Mouse (Mus musculus) lung, embryonic 14.5 days (tissue): ENCODE measurements around the gene Rab30. TPM values are rescaled to one million over a fixed set of nuclear protein-coding genes. Genes with fewer than 3 reads are reported as not detected.

ENCODE experiments used
- ATAC-seq: fragments of 200-750 bp; cut with Nextera tagmentation; 2 replicates; pipeline ENCODE4 v1.8.0; 2017; ENCODE audit warnings: mild to moderate bottlenecking, moderate TSS enrichment, moderate library complexity; ENCODE audit not compliant: insufficient read depth
- DNase-seq: peaks from one replicate; pipeline ENCODE4 v3.0.0-alpha.2; 2015
- H3K27ac ChIP-seq: fragments of 300-500 bp; sonication (generic); 2 replicates; pipeline ENCODE4 v1.5.1; 2014; ENCODE audit warnings: low read depth, mild to moderate bottlenecking, moderate library complexity
- H3K27me3 ChIP-seq: fragments of 300-500 bp; sonication (generic); 2 replicates; pipeline ENCODE4 v1.6.1; 2014; ENCODE audit warnings: low read length, control low read depth; ENCODE audit not compliant: insufficient read depth
- H3K36me3 ChIP-seq: fragments of 300-500 bp; sonication (generic); 2 replicates; pipeline ENCODE4 v1.6.1; 2014; ENCODE audit warnings: control low read depth; ENCODE audit not compliant: insufficient read depth
- H3K4me1 ChIP-seq: fragments of 300-500 bp; sonication (generic); 2 replicates; pipeline ENCODE4 v1.6.1; 2014; ENCODE audit warnings: antibody characterized with exemption, control low read depth; ENCODE audit not compliant: insufficient read depth
- H3K4me2 ChIP-seq: fragments of 300-500 bp; sonication (generic); 2 replicates; pipeline ENCODE4 v1.6.1; 2014; ENCODE audit warnings: mild to moderate bottlenecking
- H3K4me3 ChIP-seq: fragments of 300-500 bp; sonication (generic); 2 replicates; pipeline ENCODE4 v1.5.1; 2014; ENCODE audit warnings: low read depth, low read length
- H3K9ac ChIP-seq: fragments of 300-500 bp; sonication (generic); 2 replicates; pipeline ENCODE4 v1.6.1; 2014
- H3K9me3 ChIP-seq: fragments of 300-500 bp; sonication (generic); 2 replicates; pipeline ENCODE4 v1.6.1; 2016; ENCODE audit warnings: low read depth, low read length, control low read depth
- CTCF ChIP-seq: IDR thresholded peaks from 2 replicates; pipeline ENCODE4 v1.5.1; 2016; ENCODE audit warnings: antibody characterized with exemption, low read depth
- WGBS: fragments of 180-500 bp; shearing (Covaris S2); extraction: QIAGEN DNeasy Blood & Tissue Kit; methylation state at CpG from one replicate; pipeline ENCODE4 v1.1.7; 2014; 5-methylcytosine and 5-hydroxymethylcytosine counted together
- polyA plus RNA-seq: library from polyadenylated mRNA; unstranded; fragments of >200 nt; fragmentation: Nextera tagmentation; extraction: Ambion mirVana; gene quantifications from 2 replicates; pipeline ENCODE4 v1.2.1, GENCODE M21; 2014

The Rab30 gene
- polyA plus RNA-seq, 1 experiment from 2014 or later, result 5.6 TPM

- DNase-seq (no peak), ATAC-seq (no peak)
- Histone ChIP-seq H3K36me3 (no peaks in the 10 kb centered on the region), H3K27ac (no peak overlapping the region), H3K4me2 (no peak overlapping the region), H3K4me1 (no peaks in the 10 kb centered on the region), H3K9me3 (no peaks in the 10 kb centered on the region), H3K4me3 (no peak overlapping the region), H3K9ac (no peak overlapping the region), H3K27me3 (no peaks in the 10 kb centered on the region)
- no peak for TF ChIP-seq CTCF
- WGBS, result 69% methylated on average over 11 of the region's 11 CpGs
Measured at GRCm38 (mm10) chr7:92783914-92784313, 42.5 kb downstream of the Rab30 start.

GRCm38 (mm10) chr7:92795749-92796148, 54.3 kb downstream of the Rab30 start:
- no peaks in the 10 kb centered on the region for H3K4me1 ChIP-seq
- no peak for DNase-seq
- H3K36me3 ChIP-seq, result no peaks in the 10 kb centered on the region
- WGBS, result 65% methylated on average over 5 of the region's 5 CpGs
- H3K27ac ChIP-seq, result no peak overlapping the region
- H3K27me3 ChIP-seq, result no peaks in the 10 kb centered on the region
- H3K4me3 ChIP-seq, result no peak overlapping the region
- ATAC-seq, result no peak
- H3K9me3 ChIP-seq, result no peaks in the 10 kb centered on the region
- TF ChIP-seq CTCF, result no peak
- no peak overlapping the region for H3K4me2 ChIP-seq
- no peak overlapping the region for H3K9ac ChIP-seq

- Histone ChIP-seq H3K36me3 (no peaks in the 10 kb centered on the region), H3K4me3 (no peak overlapping the region), H3K9me3 (no peaks in the 10 kb centered on the region), H3K9ac (no peak overlapping the region), H3K4me2 (no peak overlapping the region), H3K27me3 (no peaks in the 10 kb centered on the region), H3K27ac (no peak overlapping the region), H3K4me1 (no peaks in the 10 kb centered on the region)
- DNase-seq (peak; percentile 37), ATAC-seq (peak; percentile 28; the same call in 1 of the 2 replicates)
- 62% methylated on average over 8 of the region's 8 CpGs for WGBS
- no peak for TF ChIP-seq CTCF
Measured at GRCm38 (mm10) chr7:92796813-92797212, 55.4 kb downstream of the Rab30 start.

GRCm38 (mm10) chr7:92799665-92800595, 58.5 kb downstream of the Rab30 start:
- 71% methylated on average over 10 of the region's 10 CpGs for WGBS
- Histone ChIP-seq H3K27ac (no peak overlapping the region), H3K36me3 (no peaks in the 10 kb centered on the region), H3K9ac (no peak overlapping the region), H3K9me3 (no peaks in the 10 kb centered on the region), H3K4me1 (no peaks in the 10 kb centered on the region), H3K4me3 (no peak overlapping the region), H3K4me2 (no peak overlapping the region), H3K27me3 (no peaks in the 10 kb centered on the region)
- no peak for ATAC-seq
- no peak for DNase-seq
- no peak for TF ChIP-seq CTCF

GRCm38 (mm10) chr7:92802158-92802557, 60.8 kb downstream of the Rab30 start:
- Histone ChIP-seq H3K36me3 (no peaks in the 10 kb centered on the region), H3K9me3 (no peaks in the 10 kb centered on the region), H3K9ac (no peak overlapping the region), H3K27me3 (no peaks in the 10 kb centered on the region), H3K4me2 (no peak overlapping the region), H3K4me3 (no peak overlapping the region), H3K27ac (no peak overlapping the region), H3K4me1 (no peaks in the 10 kb centered on the region)
- DNase-seq (no peak), ATAC-seq (no peak)
- TF ChIP-seq CTCF, result no peak
- WGBS, result 86% methylated on average over 4 of the region's 4 CpGs

- no peak overlapping the region for H3K4me3 ChIP-seq
- no peak for TF ChIP-seq CTCF
- H3K27me3 ChIP-seq, result no peaks in the 10 kb centered on the region
- H3K27ac ChIP-seq, result no peak overlapping the region
- H3K9ac ChIP-seq, result no peak overlapping the region
- H3K4me2 ChIP-seq, result no peak overlapping the region
- no peaks in the 10 kb centered on the region for H3K36me3 ChIP-seq
- no peaks in the 10 kb centered on the region for H3K9me3 ChIP-seq
- no peak for ATAC-seq
- DNase-seq, result no peak
- no peaks in the 10 kb centered on the region for H3K4me1 ChIP-seq
- 42% methylated on average over 1 of the region's 1 CpGs for WGBS
Measured at GRCm38 (mm10) chr7:92803191-92803590, 61.8 kb downstream of the Rab30 start.

GRCm38 (mm10) chr7:92804919-92805668, 63.7 kb downstream of the Rab30 start:
- H3K4me2 ChIP-seq, result no peak overlapping the region
- ATAC-seq, result no peak
- H3K27ac ChIP-seq, result no peak overlapping the region
- no peak for TF ChIP-seq CTCF
- no peak overlapping the region for H3K4me3 ChIP-seq
- H3K9ac ChIP-seq, result no peak overlapping the region
- H3K4me1 ChIP-seq, result no peaks in the 10 kb centered on the region
- DNase-seq, result no peak
- H3K27me3 ChIP-seq, result no peaks in the 10 kb centered on the region
- no peaks in the 10 kb centered on the region for H3K9me3 ChIP-seq
- WGBS, result 85% methylated on average over 9 of the region's 9 CpGs
- no peaks in the 10 kb centered on the region for H3K36me3 ChIP-seq
